Mouse (Mus musculus) liver, embryonic 14.5 days (tissue): ENCODE data around the gene Adam22. TPM values are rescaled to one million over a fixed set of nuclear protein-coding genes. Genes with fewer than 3 reads are reported as not detected.

Experiments
- ATAC-seq: fragments of 200-750 bp; cut with Nextera tagmentation; 2 replicates; pipeline ENCODE4 v1.8.0; 2017; ENCODE audit warnings: moderate number of reproducible peaks, mild to moderate bottlenecking, moderate library complexity; ENCODE audit not compliant: insufficient read depth
- DNase-seq, 3 experiments: peaks; one replicate each; pipeline ENCODE4 v3.0.0-alpha.2; 2012 to 2013; ENCODE audit warnings: low read depth in 3 of 3, low spot score in 3 of 3
- H3K27ac ChIP-seq: fragments of 300-500 bp; sonication (generic); 2 replicates; pipeline ENCODE4 v1.5.1; 2014; ENCODE audit warnings: moderate library complexity, mild to moderate bottlenecking, control low read depth, inconsistent platforms
- H3K27me3 ChIP-seq: fragments of 300-500 bp; sonication (generic); 2 replicates; pipeline ENCODE4 v1.6.1; 2014; ENCODE audit warnings: mild to moderate bottlenecking, low read length, moderate library complexity; ENCODE audit not compliant: control insufficient read depth, insufficient read depth
- H3K36me3 ChIP-seq: fragments of 300-500 bp; sonication (generic); replicated peaks from 2 replicates; pipeline ENCODE4 v1.6.1; 2014; ENCODE audit warnings: low read depth; ENCODE audit not compliant: control insufficient read depth, insufficient read depth
- H3K4me1 ChIP-seq, 2 experiments: fragments of 200-500 bp in 1 of 2; fragments of 300-500 bp in 1 of 2; sonication (generic) in 1 of 2; replicated peaks; 2 replicates each; pipeline ENCODE4 v1.6.1; 2012 to 2014; ENCODE audit warnings: antibody characterized with exemption in 1 of 2, inconsistent platforms in 1 of 2, low read length in 1 of 2; ENCODE audit not compliant: control insufficient read depth in 2 of 2, insufficient read depth in 2 of 2
- H3K4me2 ChIP-seq: fragments of 300-500 bp; sonication (generic); 2 replicates; pipeline ENCODE4 v1.6.1; 2014; ENCODE audit warnings: low read depth, mild to moderate bottlenecking, control low read depth, moderate library complexity
- H3K4me3 ChIP-seq, 2 experiments: fragments of 200-500 bp in 1 of 2; fragments of 300-500 bp in 1 of 2; sonication (generic) in 1 of 2; 2 replicates each; pipeline ENCODE4 v1.5.1; 2012 to 2014; ENCODE audit warnings: low read depth in 2 of 2, low read length in 2 of 2, mild to moderate bottlenecking in 2 of 2, control low read depth in 1 of 2, inconsistent platforms in 1 of 2, moderate library complexity in 1 of 2; ENCODE audit not compliant: insufficient read depth in 1 of 2
- H3K9ac ChIP-seq: fragments of 300-500 bp; sonication (generic); replicated peaks from 2 replicates; pipeline ENCODE4 v1.6.1; 2014; ENCODE audit warnings: mild to moderate bottlenecking, control low read depth, moderate library complexity
- H3K9me3 ChIP-seq: fragments of 300-500 bp; sonication (generic); 2 replicates; pipeline ENCODE4 v1.6.1; 2016; ENCODE audit warnings: low read length, mixed read lengths; ENCODE audit not compliant: control insufficient read depth
- CTCF ChIP-seq: IDR thresholded peaks from 2 replicates; pipeline ENCODE4 v1.5.1; 2016; ENCODE audit warnings: antibody characterized with exemption, low read depth, control low read depth
- EP300 ChIP-seq: IDR thresholded peaks from 2 replicates; pipeline ENCODE4 v1.6.1; 2016; ENCODE audit warnings: antibody characterized with exemption, low read depth
- WGBS: fragments of 180-500 bp; shearing (Covaris S2); extraction: QIAGEN DNeasy Blood & Tissue Kit; methylation state at CpG from one replicate; pipeline ENCODE4 v1.1.7; 2014; ENCODE audit not compliant: insufficient replicate concordance; 5-methylcytosine and 5-hydroxymethylcytosine counted together
- polyA plus RNA-seq, 2 experiments: library from polyadenylated mRNA; depleted of rRNA in 1 of 2; stranded (reverse) in 1 of 2; unstranded in 1 of 2; fragments of >200 nt; fragmentation: Nextera tagmentation in 1 of 2; extraction: Ambion mirVana in 1 of 2; gene quantifications; 2 replicates each; pipeline versions ENCODE4 v1.2.1 to v1.2.3; 2012 to 2014

Adam22 gene
- polyA plus RNA-seq, 2 experiments = 0.13 to 0.25 TPM

GRCm38 (mm10) chr5:8368328-8368692 lies 350 bp upstream of the Adam22 start:
- H3K27ac ChIP-seq = no peak overlapping the region
- 29% methylated on average over 7 of the region's 7 CpGs for WGBS

GRCm38 (mm10) chr5:8366771-8367613 lies 968 bp downstream of the Adam22 start:
- 4% methylated on average over 25 of the region's 25 CpGs for WGBS
- Histone ChIP-seq H3K4me1 (no peaks in the 10 kb centered on the region), H3K4me3 (no peak overlapping the region), H3K9me3 (no peaks in the 10 kb centered on the region), H3K4me2 (peak overlapping the region; percentile 52), H3K27ac (no peak overlapping the region), H3K36me3 (no peaks in the 10 kb centered on the region), H3K27me3 (peaks cover 15% of the 10 kb centered on the region), H3K9ac (no peak overlapping the region)
- TF ChIP-seq CTCF (no peak), EP300 (no peak)
- DNase-seq = no peak
- ATAC-seq = no peak

More at GRCm38 (mm10) chr5:8368328-8368692, 350 bp upstream of the Adam22 start:
- no peak overlapping the region for H3K9ac ChIP-seq
- DNase-seq (no peak), ATAC-seq (no peak)
- no peaks in the 10 kb centered on the region for H3K9me3 ChIP-seq
- H3K27me3 ChIP-seq = peaks cover 15% of the 10 kb centered on the region
- TF ChIP-seq CTCF (no peak), EP300 (no peak)
- H3K36me3 ChIP-seq = no peaks in the 10 kb centered on the region
- peak overlapping the region in 1 of 2 experiments; percentile 13; a peak in 1 of 4 replicates for H3K4me3 ChIP-seq
- H3K4me1 ChIP-seq = no peaks in the 10 kb centered on the region
- H3K4me2 ChIP-seq = peak overlapping the region; percentile 52; the same call in 1 of the 2 replicates

GRCm38 (mm10) chr5:8362361-8362760 lies 5.6 kb downstream of the Adam22 start:
- H3K4me1 ChIP-seq = no peaks in the 10 kb centered on the region; a peak in 1 of 4 replicates
- H3K4me3 ChIP-seq = no peak overlapping the region
- peaks cover 7% of the 10 kb centered on the region for H3K27me3 ChIP-seq
- DNase-seq (no peak), ATAC-seq (no peak)
- no peak overlapping the region for H3K27ac ChIP-seq
- no peak overlapping the region for H3K4me2 ChIP-seq
- TF ChIP-seq CTCF = no peak
- TF ChIP-seq EP300 = no peak
- 31% methylated on average over 1 of the region's 1 CpGs for WGBS
- H3K9me3 ChIP-seq = no peaks in the 10 kb centered on the region
- H3K36me3 ChIP-seq = no peaks in the 10 kb centered on the region
- no peak overlapping the region for H3K9ac ChIP-seq

GRCm38 (mm10) chr5:8357677-8358076 lies 10.3 kb downstream of the Adam22 start:
- H3K4me1 ChIP-seq = no peaks in the 10 kb centered on the region; a peak in 1 of 4 replicates
- no peak for ATAC-seq
- DNase-seq = no peak
- H3K27ac ChIP-seq = no peak overlapping the region
- no peak overlapping the region for H3K4me3 ChIP-seq
- H3K4me2 ChIP-seq = no peak overlapping the region
- TF ChIP-seq EP300 (no peak), CTCF (no peak)
- no peaks in the 10 kb centered on the region for H3K36me3 ChIP-seq
- 49% methylated on average over 8 of the region's 8 CpGs for WGBS
- H3K27me3 ChIP-seq = no peaks in the 10 kb centered on the region
- no peaks in the 10 kb centered on the region for H3K9me3 ChIP-seq
- no peak overlapping the region for H3K9ac ChIP-seq

- Histone ChIP-seq H3K4me1 (no peaks in the 10 kb centered on the region; a peak in 1 of 4 replicates), H3K4me3 (no peak overlapping the region), H3K36me3 (no peaks in the 10 kb centered on the region), H3K27ac (no peak overlapping the region), H3K4me2 (no peak overlapping the region), H3K27me3 (no peaks in the 10 kb centered on the region), H3K9me3 (no peaks in the 10 kb centered on the region), H3K9ac (no peak overlapping the region)
- ATAC-seq (no peak), DNase-seq (peak in 1 of 3 experiments; percentile 3)
- TF ChIP-seq EP300 (no peak), CTCF (no peak)
- WGBS = 32% methylated on average over 13 of the region's 13 CpGs
These were observed 10.9 kb downstream of the Adam22 start for GRCm38 (mm10) chr5:8356885-8357651.
